In the genomic region with DNA sequence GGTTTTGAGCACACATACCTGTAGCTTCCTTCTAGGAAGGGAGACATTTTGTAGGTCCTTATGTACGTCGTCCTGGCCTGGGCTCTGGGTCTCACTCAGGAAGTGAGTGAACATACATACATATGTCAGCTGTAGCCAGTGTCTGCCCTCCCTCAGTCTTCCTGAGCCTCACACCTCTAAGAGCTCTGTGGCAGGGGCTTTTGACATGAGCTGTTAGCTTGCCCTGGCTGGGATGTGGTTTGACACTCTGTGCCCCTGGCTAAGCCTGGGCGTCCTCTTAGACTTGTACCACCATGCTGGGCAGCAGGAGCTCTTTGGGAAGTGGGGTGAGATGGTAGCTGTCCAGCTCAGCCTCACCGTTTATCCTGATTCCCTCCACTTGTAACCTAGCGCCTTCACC, we compare ENCODE assay signal across 8 mouse cellular contexts. TPM values are rescaled to one million over a fixed set of nuclear protein-coding genes. Genes with fewer than 3 reads are reported as not detected.
DNase-seq lines count a peak whose midpoint lies in the region; ATAC-seq and TF ChIP-seq lines count a peak whose summit lies in the region.

No protein-coding gene starts in this region.

- ATAC-seq in erythroblast, adult 5-6 weeks (replicated peaks; ENCODE audit: low FRiP score, poor library complexity, severe bottlenecking) = no peak
- ATAC-seq in liver, embryonic 13.5 days (ENCODE audit: low read depth) = no peak
- ATAC-seq in stomach, postnatal 0 days (ENCODE audit: low FRiP score, low TSS enrichment) = no peak

- peak; percentile 17; the same call in 1 of the 2 replicates for TF ChIP-seq CTCF in thymus, adult 2 months (IDR thresholded peaks at IDR 0.05; ENCODE audit: borderline replicate concordance, control insufficient read depth, extremely low read depth, insufficient read depth, low read length, poor library complexity)
- no peak for TF ChIP-seq CTCF in stomach, postnatal 0 days (IDR thresholded peaks at IDR 0.05; ENCODE audit: low read depth)

- no peak for TF ChIP-seq POLR2A in thymus, adult 2 months (IDR thresholded peaks at IDR 0.05; ENCODE audit: control insufficient read depth, extremely low read depth, insufficient read depth, low read length, poor library complexity)

- peaks cover 32% of the 10 kb centered on the region for H3K36me3 ChIP-seq in erythroblast, embryonic 14.5 days (ENCODE audit: control insufficient read depth)
- no peaks in the 10 kb centered on the region for H3K36me3 ChIP-seq in thymus, adult 2 months (ENCODE audit: control insufficient read depth, insufficient read depth, low read length)
- peaks cover 3% of the 10 kb centered on the region; the same call in 1 of the 2 replicates for H3K36me3 ChIP-seq in liver, embryonic 13.5 days
- 0 out of 2 replicates have a peak, but pooled peaks cover 3% of the 10 kb centered on the region for H3K36me3 ChIP-seq in stomach, postnatal 0 days (ENCODE audit: control insufficient read depth, insufficient read depth, low read length)

- TF ChIP-seq EP300 in stomach, postnatal 0 days (optimal IDR thresholded peaks at IDR 0.05) = no peak

- peak overlapping the region; percentile 95 for H3K9ac ChIP-seq in liver, embryonic 13.5 days
- peak overlapping the region; percentile 38; the same call in 1 of the 2 replicates for H3K9ac ChIP-seq in stomach, postnatal 0 days (ENCODE audit: low read length)

- H3K4me1 ChIP-seq in erythroblast, embryonic 14.5 days (ENCODE audit: control insufficient read depth) = peaks cover 66% of the 10 kb centered on the region
- peaks cover 20% of the 10 kb centered on the region for H3K4me1 ChIP-seq in thymus, adult 2 months (replicated peaks; ENCODE audit: control insufficient read depth, insufficient read depth, low read length)
- peaks cover 73% of the 10 kb centered on the region for H3K4me1 ChIP-seq in liver, embryonic 13.5 days (replicated peaks)
- peaks cover 3% of the 10 kb centered on the region; the same call in 1 of the 2 replicates for H3K4me1 ChIP-seq in stomach, postnatal 0 days (replicated peaks; ENCODE audit: control insufficient read depth, insufficient read depth)

- H3K4me3 ChIP-seq in erythroblast, embryonic 14.5 days (replicated peaks) = peak overlapping the region; percentile 100
- no peak overlapping the region for H3K4me3 ChIP-seq in thymus, adult 2 months (ENCODE audit: control insufficient read depth, insufficient read depth, low read length)
- H3K4me3 ChIP-seq in liver, embryonic 13.5 days (replicated peaks) = peak overlapping the region; percentile 91
- no peak overlapping the region for H3K4me3 ChIP-seq in stomach, postnatal 0 days (ENCODE audit: low read depth, low read length)

- DNase-seq in thymus, adult 2 months = no peak
- DNase-seq in thymus, postnatal 25 days = no peak
- no peak for DNase-seq in liver, embryonic 13.5 days
- no peak for DNase-seq in stomach, postnatal 0 days (ENCODE audit: low spot score)
- DNase-seq in right cerebral cortex, adult 18-20 months = no peak
- no peak for DNase-seq in frontal cortex, postnatal 36 days (ENCODE audit: low spot score in 2 of 2)

- H3K27me3 ChIP-seq in erythroblast, embryonic 14.5 days (ENCODE audit: control insufficient read depth) = no peaks in the 10 kb centered on the region
- no peaks in the 10 kb centered on the region for H3K27me3 ChIP-seq in thymus, adult 2 months (ENCODE audit: control insufficient read depth, insufficient read depth, low read length)
- no peaks in the 10 kb centered on the region for H3K27me3 ChIP-seq in liver, embryonic 13.5 days
- no peaks in the 10 kb centered on the region for H3K27me3 ChIP-seq in stomach, postnatal 0 days (ENCODE audit: control insufficient read depth, insufficient read depth, low read length)

- H3K27ac ChIP-seq in thymus, adult 2 months (ENCODE audit: control insufficient read depth, insufficient read depth, low read length) = no peak overlapping the region
- H3K27ac ChIP-seq in liver, embryonic 13.5 days = peak overlapping the region; percentile 58
- no peak overlapping the region; the same call in 1 of the 2 replicates for H3K27ac ChIP-seq in stomach, postnatal 0 days (replicated peaks)

- 73% methylated on average over 5 of the region's 5 CpGs for WGBS in thymus, adult 2 months
- WGBS in liver, embryonic 13.5 days (ENCODE audit: insufficient replicate concordance) = 47% methylated on average over 5 of the region's 5 CpGs
- WGBS in stomach, postnatal 0 days = 61% methylated on average over 5 of the region's 5 CpGs

- H3K4me2 ChIP-seq in liver, embryonic 13.5 days = peak overlapping the region; percentile 85
- peak overlapping the region; percentile 25 for H3K4me2 ChIP-seq in stomach, postnatal 0 days (replicated peaks; ENCODE audit: low read depth)

- no peaks in the 10 kb centered on the region for H3K9me3 ChIP-seq in erythroblast, embryonic 14.5 days (ENCODE audit: control insufficient read depth, low read length)
- H3K9me3 ChIP-seq in liver, embryonic 13.5 days (replicated peaks) = no peaks in the 10 kb centered on the region
- no peaks in the 10 kb centered on the region for H3K9me3 ChIP-seq in stomach, postnatal 0 days (ENCODE audit: control insufficient read depth, low read length)

RNA-seq across cellular contexts. Expression of a gene that starts 1.9 kb away (rescaled TPM):
- polyA plus RNA-seq in erythroblast, embryonic 14.5 days (2012) = 7.3 and 7.6 TPM in 2 replicates
- 3.7 and 7.9 TPM in 2 replicates for total RNA-seq in erythroblast, adult 5-6 weeks (2015; ENCODE audit: low replicate concordance)
- 4.0 and 4.3 TPM in 2 replicates for total RNA-seq in erythroblast, adult 5-6 weeks (2017; ENCODE audit: low replicate concordance)
- polyA plus RNA-seq in thymus, adult 2 months (2012; rRNA removed) = 118 and 123 TPM in 2 replicates
- polyA plus RNA-seq in liver, embryonic 13.5 days (2015; fragmentation: Nextera tagmentation; extraction: Ambion mirVana) = 9.5 and 13.1 TPM in 2 replicates
- 9.7 and 12.4 TPM in 2 replicates for polyA plus RNA-seq in stomach, postnatal 0 days (2015; fragmentation: Nextera tagmentation; extraction: Ambion mirVana)

RNA-seq across cellular contexts. Expression of a gene that starts 13.1 kb away (rescaled TPM):
- polyA plus RNA-seq in erythroblast, embryonic 14.5 days (2012) = not detected in 2 replicates
- not detected in 2 replicates for total RNA-seq in erythroblast, adult 5-6 weeks (2015; ENCODE audit: low replicate concordance)
- total RNA-seq in erythroblast, adult 5-6 weeks (2017; ENCODE audit: low replicate concordance) = not detected in 2 replicates
- polyA plus RNA-seq in thymus, adult 2 months (2012; rRNA removed) = 0.35 and 0.64 TPM in 2 replicates
- polyA plus RNA-seq in liver, embryonic 13.5 days (2015; fragmentation: Nextera tagmentation; extraction: Ambion mirVana) = 0.24 and 0.28 TPM in 2 replicates
- 1.2 and 1.8 TPM in 2 replicates for polyA plus RNA-seq in stomach, postnatal 0 days (2015; fragmentation: Nextera tagmentation; extraction: Ambion mirVana)

RNA-seq across cellular contexts. Expression of a gene that starts 18.4 kb away (rescaled TPM):
- polyA plus RNA-seq in erythroblast, embryonic 14.5 days (2012) = not detected in 2 replicates
- total RNA-seq in erythroblast, adult 5-6 weeks (2015; ENCODE audit: low replicate concordance) = not detected in 2 replicates
- total RNA-seq in erythroblast, adult 5-6 weeks (2017; ENCODE audit: low replicate concordance) = not detected in 2 replicates
- polyA plus RNA-seq in thymus, adult 2 months (2012; rRNA removed) = 0.29 and 0.32 TPM in 2 replicates
- 0.10 and 0.31 TPM in 2 replicates for polyA plus RNA-seq in liver, embryonic 13.5 days (2015; fragmentation: Nextera tagmentation; extraction: Ambion mirVana)
- 5.0 and 5.9 TPM in 2 replicates for polyA plus RNA-seq in stomach, postnatal 0 days (2015; fragmentation: Nextera tagmentation; extraction: Ambion mirVana)

RNA-seq across cellular contexts. Expression of a gene that starts 21.2 kb away (rescaled TPM):
- polyA plus RNA-seq in erythroblast, embryonic 14.5 days (2012) = 0.04 and 0.18 TPM in 2 replicates
- 0.38 TPM in 1 of 2 replicates, not detected in the other for total RNA-seq in erythroblast, adult 5-6 weeks (2015; ENCODE audit: low replicate concordance)
- total RNA-seq in erythroblast, adult 5-6 weeks (2017; ENCODE audit: low replicate concordance) = 0.56 and 1.8 TPM in 2 replicates
- 13.5 and 19.6 TPM in 2 replicates for polyA plus RNA-seq in thymus, adult 2 months (2012; rRNA removed)
- 9.8 and 10.2 TPM in 2 replicates for polyA plus RNA-seq in liver, embryonic 13.5 days (2015; fragmentation: Nextera tagmentation; extraction: Ambion mirVana)
- 37.9 and 38.0 TPM in 2 replicates for polyA plus RNA-seq in stomach, postnatal 0 days (2015; fragmentation: Nextera tagmentation; extraction: Ambion mirVana)

RNA-seq across cellular contexts. Expression of a gene that starts 24.6 kb away (rescaled TPM):
- 6.4 and 9.0 TPM in 2 replicates for polyA plus RNA-seq in erythroblast, embryonic 14.5 days (2012)
- 2.7 and 6.3 TPM in 2 replicates for total RNA-seq in erythroblast, adult 5-6 weeks (2015; ENCODE audit: low replicate concordance)
- 3.0 and 7.2 TPM in 2 replicates for total RNA-seq in erythroblast, adult 5-6 weeks (2017; ENCODE audit: low replicate concordance)
- polyA plus RNA-seq in thymus, adult 2 months (2012; rRNA removed) = 24.3 and 33.3 TPM in 2 replicates
- polyA plus RNA-seq in liver, embryonic 13.5 days (2015; fragmentation: Nextera tagmentation; extraction: Ambion mirVana) = 41.3 and 47.7 TPM in 2 replicates
- polyA plus RNA-seq in stomach, postnatal 0 days (2015; fragmentation: Nextera tagmentation; extraction: Ambion mirVana) = 27.2 and 27.7 TPM in 2 replicates

Comparison
In these comparisons a context has a peak if more than half of its experiments do, and no peak if none do; other contexts are left out.
1. H3K4me3 ChIP-seq: peak in erythroblast, embryonic 14.5 days (single experiment) and liver, embryonic 13.5 days (single experiment); none in thymus, adult 2 months (single experiment) and stomach, postnatal 0 days (single experiment).